Mouse (Mus musculus) embryo, embryonic 11 days (tissue): Measurements from ENCODE around the gene Gm49384.

Source experiments
- DNase-seq: peaks from one replicate; pipeline ENCODE4 v3.0.0-alpha.2; 2015

Gm49384 gene

DNA sequence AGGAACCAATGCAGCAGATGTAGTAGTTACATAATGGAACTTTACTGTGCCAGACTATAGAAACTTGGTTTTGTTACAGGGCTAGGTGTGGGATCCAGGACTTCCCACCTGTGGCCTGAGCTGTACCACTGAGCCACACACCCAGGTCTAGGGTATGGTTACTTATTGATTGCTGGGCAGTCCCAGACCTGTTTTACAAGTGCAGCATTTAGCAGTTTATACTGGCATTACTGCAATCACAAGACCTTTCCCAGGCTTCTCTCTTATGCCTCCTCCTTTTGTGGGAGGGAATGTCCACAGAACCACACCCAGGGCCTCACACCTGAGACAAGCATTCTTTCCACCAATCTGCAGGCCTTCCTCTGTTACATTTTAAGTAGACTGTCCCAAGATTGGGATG, 5.1 kb downstream of the Gm49384 start:
- no peak for DNase-seq

DNA sequence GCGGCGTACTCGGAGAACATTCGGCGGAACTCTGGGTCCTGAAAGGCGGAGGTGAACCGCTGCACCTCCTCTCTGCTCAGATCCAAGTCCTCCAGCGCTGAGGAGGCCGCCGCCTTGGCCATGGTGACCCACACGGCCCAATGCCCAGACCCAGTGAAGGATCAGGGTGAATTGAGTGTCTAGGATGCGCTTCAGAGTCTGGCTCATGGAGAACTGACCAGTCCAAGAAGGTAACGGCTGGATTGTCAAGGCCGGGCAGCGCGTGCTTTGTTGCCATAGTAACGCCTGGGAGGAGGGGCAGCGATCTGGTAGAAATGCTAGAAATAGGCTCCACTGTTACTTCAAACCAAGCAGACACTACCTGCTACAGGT, 5.9 kb downstream of the Gm49384 start, which contains the start of gene Dnaaf2:
Gene Dnaaf2, minus strand, starts transcription at position 266 of the 372 bp plus-strand sequence.
- DNase-seq, result peak; percentile 88

DNA sequence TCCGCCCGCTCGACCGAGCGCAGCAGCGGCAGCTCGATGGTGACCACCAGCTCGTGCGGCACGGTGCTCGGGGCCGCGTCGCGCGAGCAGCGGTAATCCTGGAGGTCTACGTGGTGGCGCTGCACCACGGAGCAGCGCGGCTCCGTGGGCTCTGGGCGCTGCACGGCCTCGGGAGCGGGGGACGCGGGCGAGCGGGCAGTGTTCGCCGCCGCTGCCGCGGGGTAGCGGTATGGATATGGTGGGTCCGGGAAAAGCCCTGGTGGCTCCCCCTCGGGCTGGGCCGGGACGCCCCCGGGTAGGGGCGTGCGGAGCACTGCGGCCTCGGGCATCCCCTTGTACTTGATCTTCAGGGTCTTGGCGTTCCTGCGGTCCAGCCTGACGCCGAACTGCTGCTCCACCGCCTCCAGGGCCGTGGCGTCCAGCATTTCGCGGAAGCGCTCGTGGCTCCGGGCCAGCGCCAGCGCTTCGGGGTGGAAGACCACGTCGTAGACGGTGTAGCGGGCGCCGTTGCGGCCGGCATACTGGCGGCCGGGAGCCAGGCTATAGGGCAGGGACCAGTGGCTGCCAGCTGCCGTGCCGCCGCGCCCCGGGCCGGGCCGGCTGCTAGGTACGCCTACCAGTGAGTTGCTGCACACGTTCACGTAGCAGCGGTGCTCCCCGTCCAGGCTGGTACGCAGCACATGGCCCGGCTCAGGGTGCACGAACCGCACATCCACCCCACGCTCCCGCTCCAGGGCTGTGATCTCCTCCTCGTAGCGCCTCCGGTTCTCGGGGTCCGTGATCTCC, 6.5 kb downstream of the Gm49384 start:
- DNase-seq, result peak; percentile 56

DNA sequence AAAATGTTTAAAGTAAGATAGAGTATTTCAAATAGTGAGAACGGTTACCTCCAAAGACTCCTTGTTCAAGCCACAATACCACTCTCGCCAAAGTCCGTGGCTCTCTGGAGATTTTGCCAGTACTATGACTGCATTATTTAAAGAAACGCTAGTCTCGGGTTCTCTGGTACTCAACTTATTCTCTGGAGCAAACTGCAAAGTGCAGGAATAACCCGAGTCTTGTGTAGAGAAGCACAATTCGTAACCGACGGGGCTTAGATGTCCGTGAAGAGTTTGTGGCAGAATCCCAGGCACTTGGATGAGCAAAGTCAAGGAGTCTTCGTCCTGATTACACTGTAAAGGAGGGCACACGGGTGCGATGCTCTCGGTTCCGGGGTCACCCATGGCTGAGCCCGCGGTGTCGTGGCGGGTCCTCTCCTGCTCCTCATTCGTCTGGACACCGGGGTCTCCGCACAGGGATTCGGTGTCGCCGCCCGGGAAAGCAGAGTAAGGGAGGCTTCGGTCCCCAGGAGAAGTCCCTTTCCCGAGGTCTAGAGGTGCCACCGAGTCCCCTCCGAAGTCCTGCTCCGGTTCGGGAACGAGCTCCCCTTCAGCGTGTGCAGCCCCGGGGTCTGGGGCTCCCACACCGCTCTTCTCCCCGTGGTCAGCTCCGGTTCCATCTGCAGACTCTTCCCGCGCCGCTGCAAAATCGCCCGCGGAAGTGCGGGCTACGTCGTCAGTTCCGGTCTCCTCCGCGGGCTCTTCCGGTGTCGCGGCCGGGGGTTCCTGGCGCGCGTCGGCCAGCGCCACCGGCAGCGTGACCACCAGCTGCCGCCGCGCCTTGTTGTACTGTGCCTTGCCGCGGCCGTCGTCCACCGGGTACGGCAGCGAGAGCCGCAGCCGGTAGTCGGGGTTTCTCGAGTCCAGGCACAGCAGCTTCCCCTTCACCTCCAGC, 7.4 kb downstream of the Gm49384 start, which contains the start of gene Gm49383:
Gene Gm49383, minus strand, starts transcription at position 661 of the 934 bp plus-strand sequence.
- DNase-seq, result peak; percentile 93

DNA sequence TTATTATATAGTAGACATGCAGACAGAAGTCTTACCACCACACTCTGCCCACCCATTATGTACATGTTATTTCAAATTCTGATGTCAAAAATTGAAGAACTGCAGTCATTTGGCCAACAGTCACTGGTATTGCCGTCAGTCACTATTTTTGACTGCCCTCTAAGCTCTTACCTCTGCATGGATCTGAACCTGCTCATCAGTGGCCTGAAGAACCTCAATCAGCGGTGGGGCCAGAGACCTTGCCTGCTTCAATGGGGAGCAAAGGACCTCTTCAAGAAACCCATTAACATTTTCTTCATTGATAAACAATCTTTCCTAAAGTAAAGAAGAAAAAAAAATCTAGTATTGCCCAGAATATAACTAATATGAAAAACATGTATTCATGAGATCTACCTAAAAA, 11.4 kb downstream of the Gm49384 start:
- no peak for DNase-seq

DNA sequence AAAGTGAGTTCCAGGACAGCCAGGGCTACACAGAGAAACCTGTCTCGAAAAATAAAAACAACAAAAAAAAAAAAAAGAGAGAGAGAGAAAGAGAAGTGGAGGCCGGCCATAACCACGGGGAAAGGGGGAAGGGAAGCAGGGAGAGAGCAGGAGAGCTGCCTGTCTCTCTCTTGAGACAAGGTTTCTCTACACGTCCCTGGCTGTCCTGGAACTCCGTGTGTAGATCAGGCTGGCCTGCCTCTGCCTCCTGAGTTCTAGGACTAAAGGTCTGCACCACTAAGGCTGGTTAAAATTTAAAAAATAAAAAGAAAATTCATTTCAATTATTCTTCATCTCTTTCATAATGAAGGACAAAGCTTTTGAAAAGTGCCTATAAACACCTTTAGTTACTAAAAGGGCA, 12.7 kb downstream of the Gm49384 start:
- DNase-seq, result no peak

DNA sequence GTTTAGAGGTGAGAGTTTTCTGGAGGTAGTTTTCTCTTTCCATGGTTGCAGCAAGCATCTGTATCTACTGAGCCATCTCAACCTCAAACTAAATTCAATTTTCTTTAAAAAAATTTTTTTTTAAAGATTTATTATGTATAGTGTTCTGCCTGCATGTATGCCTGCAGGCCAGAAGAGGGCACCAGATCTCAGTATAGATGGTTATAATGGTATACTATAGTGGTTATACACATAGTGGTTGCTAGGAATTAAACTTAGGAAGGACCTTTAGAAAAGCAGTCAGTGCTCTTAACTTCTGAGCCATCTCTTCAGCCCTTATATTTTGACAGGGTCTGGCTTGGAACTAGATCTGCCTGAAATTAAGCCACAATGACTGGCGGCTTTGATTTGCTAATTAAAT, 13.5 kb downstream of the Gm49384 start:
- DNase-seq, result no peak

DNA sequence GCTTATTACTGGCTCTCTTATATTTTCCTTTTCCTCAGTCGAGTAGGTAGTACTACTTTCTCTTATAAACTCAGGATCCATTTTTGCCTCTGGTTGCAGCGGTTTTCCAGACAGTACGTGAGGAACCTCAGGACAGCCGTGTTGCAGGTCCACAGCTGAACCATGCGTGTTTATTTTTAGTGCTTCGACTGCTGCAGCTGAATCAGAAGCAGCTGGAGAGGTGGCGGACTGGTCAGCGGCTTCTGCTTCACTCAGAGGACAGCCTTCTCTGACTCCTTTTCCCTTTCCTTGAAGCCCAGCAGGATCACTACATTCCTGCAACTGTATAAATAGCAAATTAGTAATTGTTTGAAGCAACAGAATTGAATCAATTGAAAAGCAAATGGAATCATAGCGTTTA, 14.0 kb downstream of the Gm49384 start:
- no peak for DNase-seq

DNA sequence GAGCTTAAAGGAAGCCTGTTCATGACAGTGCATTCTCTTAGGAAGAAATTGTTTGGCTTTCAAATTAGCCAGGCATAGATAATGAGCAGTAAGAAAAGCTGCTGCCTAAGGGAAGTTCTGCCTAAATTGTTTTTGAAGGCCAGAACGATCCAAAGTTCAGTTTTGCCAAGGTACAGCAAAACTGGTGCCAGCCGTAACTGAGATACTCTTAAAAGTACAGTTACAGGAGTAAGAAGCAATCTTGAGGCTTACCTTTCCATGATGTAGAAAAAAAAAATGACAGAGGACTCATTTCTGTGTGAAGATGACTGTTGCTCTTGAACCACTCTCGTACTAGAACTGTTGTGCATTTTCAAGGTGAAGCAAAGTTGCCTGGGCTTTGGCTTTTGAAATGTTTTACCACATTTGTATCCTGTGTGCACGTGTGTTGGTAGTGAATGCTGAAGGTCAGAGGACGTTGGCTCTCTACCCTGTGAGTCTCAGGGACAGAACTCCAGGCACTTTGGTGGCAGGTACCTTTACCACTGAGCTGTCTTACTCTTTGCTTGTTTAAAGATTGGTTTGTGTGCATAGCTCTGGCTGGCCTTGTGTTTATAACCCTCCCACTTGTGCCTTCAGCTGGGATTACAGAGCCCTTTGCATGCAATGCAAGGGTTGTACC, 17.1 kb downstream of the Gm49384 start:
- DNase-seq, result no peak

DNA sequence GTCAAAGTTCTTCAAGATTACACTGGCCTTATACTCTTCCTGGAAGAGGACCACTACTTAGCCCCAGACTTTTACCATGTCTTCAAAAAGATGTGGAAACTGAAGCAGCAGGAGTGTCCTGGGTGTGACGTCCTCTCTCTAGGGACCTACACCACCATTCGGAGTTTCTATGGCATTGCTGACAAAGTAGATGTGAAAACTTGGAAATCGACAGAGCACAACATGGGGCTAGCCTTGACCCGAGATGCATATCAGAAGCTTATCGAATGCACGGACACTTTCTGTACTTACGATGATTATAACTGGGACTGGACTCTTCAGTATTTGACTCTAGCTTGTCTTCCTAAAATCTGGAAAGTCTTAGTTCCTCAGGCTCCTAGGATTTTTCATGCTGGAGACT, 18.7 kb downstream of the Gm49384 start:
- no peak for DNase-seq

DNA sequence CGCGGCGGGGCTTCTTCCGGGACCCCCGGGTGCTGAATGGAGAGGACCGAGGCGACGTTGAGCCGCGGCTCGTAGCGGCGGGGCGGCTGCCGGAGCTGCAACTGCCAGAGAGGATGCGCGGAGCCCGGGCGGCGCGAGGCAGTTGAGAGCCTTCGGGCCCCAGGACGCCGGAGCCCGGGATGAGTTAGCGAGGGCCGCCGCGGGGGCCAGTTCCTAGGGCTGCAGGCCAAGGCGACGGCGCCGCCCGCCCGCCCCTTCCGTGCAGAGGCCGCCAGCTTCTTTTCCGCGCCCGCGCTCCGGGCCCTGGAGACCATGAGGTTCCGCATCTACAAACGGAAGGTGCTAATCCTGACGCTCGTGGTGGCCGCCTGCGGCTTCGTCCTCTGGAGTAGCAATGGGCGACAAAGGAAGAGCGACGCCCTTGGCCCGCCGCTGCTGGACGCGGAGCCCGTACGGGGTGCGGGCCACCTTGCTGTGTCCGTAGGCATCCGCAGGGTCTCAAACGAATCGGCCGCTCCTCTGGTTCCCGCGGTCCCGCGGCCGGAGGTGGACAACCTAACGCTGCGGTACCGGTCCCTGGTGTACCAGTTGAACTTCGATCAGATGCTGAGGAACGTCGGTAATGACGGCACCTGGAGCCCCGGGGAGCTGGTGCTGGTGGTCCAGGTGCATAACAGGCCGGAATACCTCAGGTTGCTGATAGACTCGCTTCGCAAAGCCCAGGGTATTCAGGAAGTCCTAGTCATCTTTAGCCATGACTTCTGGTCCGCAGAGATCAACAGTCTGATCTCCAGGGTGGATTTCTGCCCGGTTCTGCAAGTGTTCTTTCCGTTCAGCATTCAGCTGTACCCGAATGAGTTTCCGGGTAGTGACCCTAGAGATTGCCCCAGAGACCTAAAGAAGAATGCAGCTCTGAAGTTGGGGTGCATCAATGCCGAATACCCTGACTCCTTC, 19.4 kb downstream of the Gm49384 start:
- DNase-seq, result peak; percentile 68

DNA sequence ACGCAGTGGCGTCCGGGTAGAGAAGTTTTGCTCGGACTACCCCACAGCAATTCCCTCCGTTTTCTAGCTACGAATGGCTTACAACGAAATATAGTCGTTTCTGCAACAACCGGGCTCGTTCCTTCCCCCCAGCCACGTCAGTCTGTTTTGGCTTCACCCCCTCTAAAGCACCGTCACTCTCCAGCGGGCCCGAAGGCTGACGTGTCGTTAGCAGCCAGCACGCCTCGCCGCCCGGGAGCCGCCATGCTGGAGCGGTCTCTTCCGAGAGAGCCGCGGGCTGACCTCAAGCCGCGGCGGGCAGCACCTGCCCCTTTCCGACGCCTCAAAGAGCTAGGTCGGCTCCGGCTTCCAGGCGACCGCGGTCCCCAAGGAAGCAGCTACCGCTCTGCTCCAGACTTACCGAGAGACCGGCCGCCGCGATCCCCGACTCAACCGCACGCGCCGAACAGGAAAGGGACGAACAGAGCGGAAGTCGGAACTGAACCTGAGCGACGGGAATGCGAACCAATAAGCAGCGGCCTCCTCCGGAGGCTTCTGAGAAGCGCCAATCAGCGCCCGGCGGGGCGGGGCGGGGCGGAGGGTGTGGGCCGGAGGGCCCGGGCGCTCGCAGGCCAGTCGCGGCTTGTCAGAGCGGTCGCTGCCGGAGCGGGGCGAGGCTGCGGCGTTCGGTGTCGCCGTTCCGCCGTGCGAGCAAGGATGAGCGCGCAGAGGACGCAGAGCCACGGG, 20.3 kb downstream of the Gm49384 start, which contains the start of the genes Rpl36al and Mgat2:
Gene Rpl36al, minus strand, starts transcription at position 501 of the 726 bp plus-strand sequence.
Gene Mgat2, plus strand, starts transcription at position 575 of the 726 bp plus-strand sequence.
- peak; percentile 98 for DNase-seq

DNA sequence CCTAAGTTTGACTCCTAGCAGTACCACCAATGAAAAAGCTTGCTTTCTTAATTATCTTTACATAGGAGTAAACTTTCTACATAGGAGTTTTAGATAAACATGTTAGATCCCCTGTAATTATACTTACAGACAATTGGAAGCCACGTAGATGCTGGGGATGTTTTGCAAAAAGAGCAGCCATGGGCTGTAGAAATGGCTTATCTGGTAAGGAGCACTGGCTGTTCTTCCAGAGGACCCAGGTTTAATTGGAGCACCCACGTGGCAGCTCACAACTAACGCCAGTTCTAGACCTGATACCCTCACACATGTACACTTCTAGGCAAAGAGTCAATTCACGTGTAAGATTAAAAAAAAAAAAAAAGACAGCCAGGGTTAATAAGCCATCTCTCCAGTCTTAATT, 22.3 kb downstream of the Gm49384 start:
- no peak for DNase-seq

DNA sequence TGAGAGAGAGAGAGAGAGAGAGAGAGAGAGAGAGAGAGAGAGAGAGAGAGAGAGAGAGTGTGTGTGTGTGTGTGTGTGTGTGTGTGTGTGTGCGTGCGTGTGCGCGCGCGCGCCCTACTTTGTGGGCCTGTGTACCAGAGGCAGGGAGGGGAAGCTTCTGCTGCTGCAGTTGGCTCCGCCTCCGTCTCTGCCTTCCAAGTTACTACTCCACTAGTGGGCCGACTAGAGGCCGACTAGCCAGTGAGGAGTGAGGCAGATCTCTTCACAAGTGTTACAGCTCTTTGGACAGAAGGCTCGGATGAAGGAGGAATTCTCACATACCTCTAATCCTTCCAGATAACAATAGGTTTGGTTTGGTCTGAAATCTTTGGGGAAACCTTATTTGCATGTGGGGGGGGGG, 24.7 kb downstream of the Gm49384 start:
- no peak for DNase-seq

DNA sequence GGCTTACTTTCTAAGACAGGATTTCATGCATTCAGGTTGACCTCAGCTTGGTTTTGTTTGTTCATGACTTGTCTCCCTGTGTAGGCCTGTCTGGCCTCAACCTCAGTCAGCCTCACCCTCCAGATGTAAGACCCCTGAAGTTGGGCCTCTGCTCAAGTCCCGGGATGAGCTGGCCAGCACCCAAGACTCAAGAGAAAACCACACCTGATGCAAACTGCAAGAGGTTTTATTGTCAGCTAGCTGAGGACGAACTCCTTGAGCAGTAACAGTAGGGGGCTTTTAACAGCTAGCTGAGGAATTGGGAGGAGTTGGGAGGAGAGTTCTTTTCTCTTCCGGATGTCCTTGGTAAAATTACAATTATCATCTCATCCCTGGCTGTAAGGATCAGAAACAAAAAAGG, 26.5 kb downstream of the Gm49384 start:
- DNase-seq, result no peak

DNA sequence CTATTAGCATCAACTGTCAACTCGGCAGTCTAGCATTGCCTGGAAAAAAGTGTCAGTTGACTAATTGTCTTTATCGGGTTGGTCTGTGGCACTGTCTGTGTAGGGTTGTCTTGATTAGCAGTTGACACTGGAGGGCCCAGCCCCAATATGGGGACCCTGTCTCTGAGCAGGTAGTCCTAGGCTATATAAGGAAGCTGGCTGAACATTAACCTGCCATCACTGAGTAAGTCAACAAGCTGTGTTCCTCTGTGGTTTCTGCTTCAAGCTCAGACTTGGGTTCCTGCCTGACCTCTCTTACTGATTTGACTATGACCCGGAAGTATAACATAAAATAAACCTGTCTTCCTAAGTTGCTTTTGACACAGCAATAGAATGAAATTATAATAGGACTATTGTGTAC, 28.1 kb downstream of the Gm49384 start:
- no peak for DNase-seq

DNA sequence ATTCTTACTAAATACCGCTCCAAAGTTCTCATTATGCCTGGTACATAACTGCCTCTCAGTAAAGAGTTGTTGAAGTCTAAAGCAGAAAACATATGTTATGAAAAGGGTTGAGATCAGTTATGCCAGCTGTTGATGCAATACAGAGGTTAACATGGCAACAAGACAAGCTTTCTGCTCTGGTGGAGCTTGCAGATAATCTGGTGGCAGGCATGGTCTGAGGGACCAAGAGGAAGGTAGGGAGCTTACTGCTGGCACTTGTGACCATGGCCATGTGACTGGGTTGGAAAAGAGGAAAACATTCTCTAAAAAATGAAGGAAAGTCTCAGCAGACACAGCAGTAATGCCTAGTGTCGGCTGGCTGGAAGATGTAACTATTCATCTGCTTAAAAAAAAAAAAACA, 32.8 kb downstream of the Gm49384 start:
- DNase-seq, result no peak

DNA sequence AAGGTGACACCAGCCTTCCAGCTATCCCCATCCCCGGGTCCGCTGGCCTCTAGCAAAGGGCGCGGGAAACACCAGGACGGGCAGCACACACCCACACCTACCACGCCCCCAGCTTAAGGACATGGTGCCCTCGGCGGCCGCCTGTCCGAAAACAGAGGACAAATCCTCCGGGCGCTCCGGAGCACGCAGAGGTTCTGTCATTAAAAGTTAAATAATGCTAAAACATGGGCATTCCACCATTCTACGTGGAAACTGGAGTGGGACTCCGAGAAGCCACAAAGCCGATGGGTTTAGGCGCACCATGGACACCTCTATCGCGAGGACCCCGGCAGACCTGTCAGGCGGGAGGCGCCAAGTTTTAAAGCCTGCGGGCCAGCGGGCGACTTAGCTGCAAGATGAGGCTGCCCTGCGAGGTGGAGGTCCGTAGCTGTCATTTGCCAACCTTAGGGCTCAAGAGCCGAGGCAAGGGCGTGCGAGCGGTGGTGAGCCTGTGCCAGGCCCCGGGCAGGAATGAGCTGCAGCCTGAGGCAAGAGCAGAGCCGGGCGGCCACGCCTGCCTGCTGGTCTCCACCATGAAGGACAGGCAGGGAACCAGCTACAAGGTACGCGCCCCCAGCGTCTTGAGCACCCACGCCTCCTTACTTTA, 35.5 kb downstream of the Gm49384 start, which contains the start of gene Lrr1:
Gene Lrr1, plus strand, starts transcription at position 354 of the 646 bp plus-strand sequence.
- peak; percentile 91 for DNase-seq

DNA sequence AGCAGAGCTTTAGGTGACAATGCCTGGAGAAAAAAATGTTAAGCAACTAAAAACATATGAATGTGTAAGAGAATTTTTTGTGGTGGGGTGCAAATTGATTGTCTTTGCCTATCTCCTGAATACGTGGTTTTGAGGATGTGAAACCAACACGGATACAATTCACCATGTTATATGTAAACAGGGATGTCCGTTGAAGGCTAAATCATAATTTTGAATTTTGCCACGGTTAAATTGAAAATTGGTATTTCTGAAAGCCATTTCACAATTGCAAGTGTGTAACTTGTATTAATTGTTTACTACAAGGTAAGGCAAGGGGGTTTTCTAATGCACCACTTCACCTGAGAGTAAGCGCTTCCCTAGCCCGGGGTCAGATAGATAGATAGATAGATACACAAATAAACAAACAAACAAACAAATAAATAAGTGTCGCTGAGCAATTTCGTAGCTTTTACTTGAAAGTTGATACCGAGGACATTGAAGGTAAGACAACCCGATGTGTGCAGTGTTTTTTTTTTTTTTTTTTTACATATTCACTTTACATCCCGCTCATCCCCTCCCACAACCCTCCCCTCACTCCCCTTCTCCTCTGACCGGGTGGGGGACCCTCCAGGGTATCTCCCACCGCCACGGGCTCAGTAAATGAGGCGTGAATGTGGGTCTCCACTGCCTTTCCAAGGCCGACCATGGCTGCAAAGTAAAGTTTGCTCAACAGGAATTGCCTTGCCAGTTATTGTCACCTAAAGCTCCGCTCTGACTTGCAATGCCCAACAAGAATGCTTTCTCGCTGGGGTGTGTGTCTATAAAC, 36.2 kb downstream of the Gm49384 start:
- no peak for DNase-seq
